Mouse (Mus musculus): ENCODE measurements around the gene Ric8a. TPM values are rescaled to one million over a fixed set of nuclear protein-coding genes. Genes with fewer than 3 reads are reported as not detected.
"Not testable (repeated sequence)": the region's sequence is repeated elsewhere in the genome, so short reads cannot be mapped to it uniquely, and the experiment has no call there.

The Ric8a gene
- total RNA-seq, 2 experiments from 2014 or later, result 11.9 to 13.7 TPM

- DNase-seq (ENCODE audit: low spot score), result no peak
These were observed 25.7 kb downstream of the Ric8a start for GRCm38 (mm10) chr7:140882469-140882803.

DNA sequence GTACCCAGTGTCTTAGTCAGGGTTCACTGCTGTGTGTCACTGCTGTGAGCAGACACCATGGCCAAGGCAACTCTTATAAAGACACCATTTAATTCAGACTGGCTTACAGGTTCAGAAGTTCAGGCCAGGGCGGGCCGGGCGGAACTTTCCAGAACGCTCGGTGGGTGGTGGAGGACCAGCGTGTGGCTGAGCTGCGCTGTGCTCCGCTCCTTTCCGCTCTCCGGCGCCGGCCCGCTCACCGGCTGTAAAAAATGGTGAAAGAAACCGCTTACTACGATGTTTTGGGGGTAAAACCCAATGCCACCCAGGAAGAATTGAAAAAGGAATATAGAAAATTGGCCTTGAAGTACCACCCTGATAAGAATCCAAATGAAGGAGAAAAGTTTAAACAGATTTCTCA, 33.9 kb downstream of the Ric8a start:
- DNase-seq (ENCODE audit: low spot score), result not testable (repeated sequence)

GRCm38 (mm10) chr7:140894031-140894430, 37.3 kb downstream of the Ric8a start:
- DNase-seq (ENCODE audit: low spot score), result no peak

- DNase-seq (ENCODE audit: low spot score), result no peak
These were observed 37.9 kb downstream of the Ric8a start for GRCm38 (mm10) chr7:140894611-140895010.

GRCm38 (mm10) chr7:140897863-140898262, 41.1 kb downstream of the Ric8a start:
- DNase-seq (ENCODE audit: low spot score), result peak; percentile 7

DNA sequence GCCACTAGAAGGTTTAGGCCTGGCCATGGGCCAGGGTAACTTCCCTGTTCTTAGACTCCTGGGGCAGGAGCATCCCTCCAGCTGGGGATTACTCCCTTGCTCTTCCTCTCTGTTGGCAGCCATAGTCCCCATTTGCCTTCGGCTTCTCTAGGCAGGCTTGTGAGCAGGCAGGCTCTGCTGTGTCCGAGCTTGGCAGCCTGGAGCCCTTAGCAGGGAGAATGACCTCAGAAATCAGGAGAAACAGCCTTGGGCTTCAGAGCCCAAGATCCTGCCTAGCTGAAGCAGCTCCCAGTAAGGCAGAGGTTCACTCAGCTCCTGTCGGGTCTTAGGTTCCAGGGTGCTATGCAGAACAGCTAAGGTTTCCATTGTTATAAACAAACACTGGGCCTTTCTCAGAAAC, 42.4 kb downstream of the Ric8a start:
- DNase-seq (ENCODE audit: low spot score), result peak; percentile 15

DNA sequence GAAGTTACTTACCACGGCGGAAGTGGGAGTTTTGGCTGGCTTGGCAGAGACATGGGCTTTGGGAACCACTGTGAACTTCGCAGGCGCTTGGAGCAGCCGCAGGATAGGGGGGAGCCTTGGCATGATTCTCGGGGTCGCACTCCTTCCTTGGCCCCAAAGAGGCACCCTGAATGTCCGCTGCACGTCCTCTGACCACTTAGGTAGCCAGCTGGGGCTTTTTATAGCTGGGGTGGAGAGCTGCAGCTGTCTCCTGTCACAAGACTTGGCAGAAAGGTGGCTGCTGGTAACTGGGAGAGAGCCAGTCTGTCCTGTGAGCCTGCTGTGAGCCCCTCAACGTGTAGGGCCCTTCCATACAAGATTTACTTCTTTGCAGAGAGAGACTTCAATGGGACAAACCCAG, 43.5 kb downstream of the Ric8a start, which contains the start of gene Cox8b:
Gene Cox8b, minus strand, starts transcription at position 227 of the 400 bp plus-strand sequence.
- DNase-seq (ENCODE audit: low spot score), result peak; percentile 80

DNA sequence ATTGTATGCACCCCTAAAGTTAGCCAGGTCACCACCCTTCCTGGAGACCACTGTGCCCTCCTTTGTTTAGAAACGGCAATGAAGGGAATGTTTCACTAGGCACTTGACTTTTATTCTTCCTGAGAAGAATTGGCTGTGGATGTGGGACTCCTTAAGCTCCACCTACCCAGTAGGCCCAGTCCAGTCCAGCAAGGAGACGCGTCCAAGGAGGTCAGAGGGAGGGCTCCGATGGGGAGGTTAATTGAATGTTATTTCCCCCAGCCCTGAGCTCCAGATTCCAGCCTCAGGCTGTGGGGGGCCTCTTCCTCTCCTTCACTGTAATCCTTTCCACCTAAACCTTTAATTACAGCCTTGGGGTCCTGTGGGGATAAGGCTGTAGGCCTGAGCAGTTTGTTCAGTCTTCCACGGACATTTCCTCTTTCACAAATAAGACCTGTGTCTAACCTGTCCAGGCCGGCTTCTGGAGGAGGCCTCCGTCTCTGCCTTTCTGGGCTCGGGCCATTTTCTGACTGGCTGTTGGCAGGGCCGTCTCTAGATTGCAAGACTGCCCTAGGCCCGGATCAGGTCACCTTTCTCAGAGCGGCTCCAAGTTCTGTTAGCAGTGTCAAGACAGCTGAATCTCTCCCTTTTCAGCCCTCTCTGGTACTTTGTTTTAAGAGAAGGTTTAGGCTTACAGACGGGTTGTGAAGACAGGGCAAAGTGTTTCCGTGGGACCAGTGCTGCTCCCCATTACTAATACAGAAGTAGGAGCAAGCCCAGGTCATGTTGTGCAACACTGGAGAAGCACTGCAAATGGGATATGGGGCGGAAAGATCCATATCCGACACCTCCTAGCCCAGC, 45.5 kb downstream of the Ric8a start:
- peak; percentile 80 for DNase-seq (ENCODE audit: low spot score)

DNA sequence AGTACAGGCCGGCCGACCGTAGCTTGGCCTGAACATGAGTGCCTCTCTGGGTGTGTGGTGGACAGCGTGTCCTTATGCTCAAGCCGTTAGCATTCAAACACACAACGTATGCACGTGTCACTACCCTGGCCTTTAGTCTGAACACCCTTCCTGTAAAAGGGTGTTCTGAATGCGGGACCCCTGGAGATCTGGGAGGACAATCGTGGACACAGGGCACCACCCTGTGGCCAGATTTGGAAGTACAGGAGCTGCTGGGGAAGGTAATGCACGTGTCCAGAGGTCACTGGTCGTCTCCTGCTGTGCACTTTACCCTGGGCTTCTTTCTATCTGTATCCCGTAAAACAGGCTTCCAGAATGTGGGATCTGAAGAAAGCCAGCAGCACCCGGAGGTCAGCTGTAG, 46.5 kb downstream of the Ric8a start:
- DNase-seq (ENCODE audit: low spot score), result peak; percentile 83

GRCm38 (mm10) chr7:140905642-140906081, 48.9 kb downstream of the Ric8a start:
- no peak for DNase-seq (ENCODE audit: low spot score)

GRCm38 (mm10) chr7:140907131-140907530, 50.4 kb downstream of the Ric8a start:
- no peak for DNase-seq (ENCODE audit: low spot score)

DNA sequence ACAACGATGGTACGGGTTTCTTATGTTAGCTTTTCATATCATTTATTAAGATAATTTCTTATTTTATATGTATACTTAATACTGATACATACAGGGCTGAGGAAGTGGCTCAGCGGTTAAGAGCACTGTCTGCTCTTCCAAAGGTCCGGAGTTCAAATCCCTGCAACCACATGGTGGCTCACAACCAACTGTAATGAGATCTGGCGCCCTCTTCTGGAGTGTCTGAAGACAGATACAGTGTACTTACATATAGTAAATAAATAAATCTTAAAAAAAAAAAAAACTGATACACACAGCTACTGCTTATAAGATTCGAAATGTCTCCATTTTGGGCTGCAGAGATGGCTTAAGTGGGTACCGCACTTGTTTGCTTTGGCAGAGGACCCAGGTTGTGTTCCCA, 50.9 kb downstream of the Ric8a start:
- no peak for DNase-seq (ENCODE audit: low spot score)

GRCm38 (mm10) chr7:140908181-140908580, 51.4 kb downstream of the Ric8a start:
- DNase-seq (ENCODE audit: low spot score), result no peak

GRCm38 (mm10) chr7:140908634-140909107, 51.9 kb downstream of the Ric8a start:
- peak; percentile 77 for DNase-seq (ENCODE audit: low spot score)

DNA sequence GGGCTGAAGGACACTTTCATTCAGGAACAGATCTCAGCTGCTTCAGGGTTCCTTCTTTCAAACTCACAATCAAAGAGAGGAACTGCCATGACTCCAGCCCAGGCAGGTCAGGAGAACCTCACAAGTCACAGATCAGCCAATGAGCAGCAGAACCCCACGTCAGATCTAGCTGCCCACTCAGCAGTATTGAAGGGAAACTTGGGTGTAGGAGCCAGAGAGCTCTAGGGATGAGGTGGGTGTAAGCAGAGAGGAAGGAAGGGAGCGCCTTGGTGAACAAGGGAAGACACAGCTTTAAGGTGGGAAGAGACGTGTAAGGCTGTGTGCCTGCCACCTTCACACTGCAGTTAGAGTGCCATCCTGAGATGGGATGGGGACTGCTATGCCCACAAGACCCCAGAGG, 55.5 kb downstream of the Ric8a start:
- no peak for DNase-seq (ENCODE audit: low spot score)

DNA sequence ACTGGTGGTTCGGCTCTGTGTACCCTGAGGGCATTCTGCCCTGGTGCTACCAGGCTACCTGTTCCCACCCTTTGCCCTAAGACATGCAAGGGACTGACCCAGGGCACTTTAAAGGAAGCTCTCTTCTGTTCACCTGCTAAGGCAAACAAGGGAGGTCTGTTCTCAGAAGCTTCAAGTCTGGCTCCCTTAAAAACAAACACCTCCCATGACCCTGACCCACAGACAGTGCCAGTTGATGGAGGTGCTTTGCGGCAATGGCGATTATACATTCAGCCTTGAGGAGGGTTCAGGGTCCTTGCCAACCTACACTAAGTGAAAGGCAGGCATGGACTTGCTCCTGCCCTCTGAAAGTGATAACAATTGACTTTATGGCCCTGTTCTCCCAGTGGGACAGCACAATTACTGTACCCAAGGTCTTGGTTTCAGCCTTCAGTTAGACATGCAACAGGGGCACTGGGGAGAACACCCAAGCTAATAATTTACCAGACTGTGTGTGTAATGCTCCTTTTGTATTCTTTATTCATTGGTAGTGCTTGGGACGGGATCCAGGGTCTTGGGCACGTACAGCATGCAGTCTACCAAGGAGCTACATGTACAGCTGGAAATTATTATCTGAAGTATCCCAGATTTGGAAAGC, 56.2 kb downstream of the Ric8a start:
- DNase-seq (ENCODE audit: low spot score), result no peak

Other genes starting within 250 kb of the Ric8a start
- not detected for gene Olfr61, start 228.0 kb upstream of the Ric8a start, total RNA-seq (2021)
- not detected for gene Olfr53, start 210.5 kb upstream of the Ric8a start, total RNA-seq (2021)
- gene Olfr539, start 197.0 kb upstream of the Ric8a start, total RNA-seq (2021), result not detected
- not detected for gene Olfr45, start 175.0 kb upstream of the Ric8a start, total RNA-seq (2021)
- not detected for gene Olfr541, start 159.7 kb upstream of the Ric8a start, total RNA-seq (2021)
- 10 to 100 TPM; 12.1 to 13.7 TPM for gene Cyp2e1, start 93.2 kb upstream of the Ric8a start, total RNA-seq (2021)
- gene Syce1, start 69.1 kb upstream of the Ric8a start, total RNA-seq (2021), result not detected
- gene Zfp941, start 34.8 kb upstream of the Ric8a start, total RNA-seq (2021), result not detected
- not detected for gene Urah, start 21.9 kb upstream of the Ric8a start, total RNA-seq (2021)
- not detected for gene Scgb1c1, start 11.4 kb upstream of the Ric8a start, total RNA-seq (2021)
- gene Odf3, start 9.2 kb upstream of the Ric8a start, total RNA-seq (2021), result not detected
- gene Gm45785, start 626 bp upstream of the Ric8a start, total RNA-seq (2021), result not detected
- gene Bet1l, start 620 bp downstream of the Ric8a start, total RNA-seq (2021), result 1 to 10 TPM; 5.0 to 6.1 TPM
- gene Psmd13, start 25.0 kb downstream of the Ric8a start, total RNA-seq (2021), result 10 to 100 TPM; 83.0 to 87.8 TPM
- 10 to 100 TPM; 22.5 to 25.5 TPM for gene Sirt3, start 25.4 kb downstream of the Ric8a start, total RNA-seq (2021)
- gene Cox8b, start 43.5 kb downstream of the Ric8a start, total RNA-seq (2021), result 1,000 to 10,000 TPM; 2,037 to 2,233 TPM
- not detected for gene Nlrp6, start 63.9 kb downstream of the Ric8a start, total RNA-seq (2021)
- 1 to 10 TPM; 2.2 to 3.4 TPM for gene Pgghg, start 84.4 kb downstream of the Ric8a start, total RNA-seq (2021)
- gene Ifitm5, start 93.3 kb downstream of the Ric8a start, total RNA-seq (2021), result not detected
- not detected for gene Gm45717, start 99.0 kb downstream of the Ric8a start, total RNA-seq (2021)
- gene Ifitm2, start 99.0 kb downstream of the Ric8a start, total RNA-seq (2021), result 10 to 100 TPM; 44.8 to 64.4 TPM
- gene Ifitm1, start 110.3 kb downstream of the Ric8a start, total RNA-seq (2021), result 1 to 10 TPM in 1 of 2 experiments, under 1 TPM in 1; 0.97 to 1.3 TPM
- 10 to 100 TPM; 32.8 to 49.0 TPM for gene Ifitm3, start 153.8 kb downstream of the Ric8a start, total RNA-seq (2021)
- gene Ifitm6, start 161.0 kb downstream of the Ric8a start, total RNA-seq (2021), result not detected
- not detected for gene Gm17387, start 172.2 kb downstream of the Ric8a start, total RNA-seq (2021)
- not detected for gene B4galnt4, start 204.1 kb downstream of the Ric8a start, total RNA-seq (2021)
- gene Pkp3, start 221.3 kb downstream of the Ric8a start, total RNA-seq (2021), result not detected
- 1 to 10 TPM; 1.1 to 2.9 TPM for gene Sigirr, start 243.6 kb downstream of the Ric8a start, total RNA-seq (2021)

Data from gastrocnemius, adult 18-20 months (tissue).